Mouse (Mus musculus) ES-Bruce4 (cell line): ENCODE measurements around the gene Gm45618.

Experiments
- CTCF ChIP-seq: IDR thresholded peaks from one replicate; pipeline ENCODE4 v1.8.1; 2011; ENCODE audit warnings: low read depth, low read length
- POLR2A ChIP-seq: IDR thresholded peaks from one replicate; pipeline ENCODE4 v1.8.1; 2011; ENCODE audit warnings: low read length; ENCODE audit not compliant: insufficient read depth

GRCm38 (mm10) chr7:142093696-142094240 lies 26.8 kb downstream of the Gm45618 start:
- no peak for TF ChIP-seq POLR2A
- no peak for TF ChIP-seq CTCF
